Mouse (Mus musculus) c-Kit-positive CD71-positive TER-119-positive erythroid progenitor cells, embryonic 14.5 days (primary cell): ENCODE data around the gene Dlgap3.

Source experiments
- DNase-seq: peaks from one replicate; pipeline ENCODE4 v3.0.0-alpha.2; 2013; ENCODE audit warnings: low spot score

The Dlgap3 gene

GRCm38 (mm10) chr4:127215799-127216198, 46.8 kb downstream of the Dlgap3 start:
- no peak for DNase-seq

GRCm38 (mm10) chr4:127216251-127216651, 47.2 kb downstream of the Dlgap3 start:
- DNase-seq, result no peak

GRCm38 (mm10) chr4:127217048-127217447, 48.0 kb downstream of the Dlgap3 start:
- DNase-seq, result no peak

GRCm38 (mm10) chr4:127223291-127223690, 54.3 kb downstream of the Dlgap3 start:
- DNase-seq, result no peak

GRCm38 (mm10) chr4:127223755-127224154, 54.8 kb downstream of the Dlgap3 start:
- no peak for DNase-seq

- DNase-seq, result no peak
These were observed 55.6 kb downstream of the Dlgap3 start for GRCm38 (mm10) chr4:127224444-127225100.

GRCm38 (mm10) chr4:127226067-127226466, 57.1 kb downstream of the Dlgap3 start:
- DNase-seq, result no peak

- no peak for DNase-seq
These were observed 58.2 kb downstream of the Dlgap3 start for GRCm38 (mm10) chr4:127227051-127227673.

- DNase-seq, result no peak
These were observed 63.0 kb downstream of the Dlgap3 start for GRCm38 (mm10) chr4:127232028-127232427.

GRCm38 (mm10) chr4:127232551-127232950, 63.5 kb downstream of the Dlgap3 start:
- DNase-seq, result no peak

- no peak for DNase-seq
These were observed 64.6 kb downstream of the Dlgap3 start for GRCm38 (mm10) chr4:127233416-127234125.

- DNase-seq, result peak; percentile 63
These were observed 66.9 kb downstream of the Dlgap3 start for GRCm38 (mm10) chr4:127235742-127236487.

GRCm38 (mm10) chr4:127236631-127237030, 67.6 kb downstream of the Dlgap3 start:
- no peak for DNase-seq

- DNase-seq, result no peak
These were observed 68.3 kb downstream of the Dlgap3 start for GRCm38 (mm10) chr4:127237271-127237670.

- no peak for DNase-seq
These were observed 73.7 kb downstream of the Dlgap3 start for GRCm38 (mm10) chr4:127242696-127243095.

GRCm38 (mm10) chr4:127243552-127243951, 74.5 kb downstream of the Dlgap3 start, which contains the start of gene Smim12:
Gene Smim12, plus strand, starts transcription at chr4:127243784.
- peak; percentile 97 for DNase-seq

GRCm38 (mm10) chr4:127243953-127244352, 74.9 kb downstream of the Dlgap3 start:
- peak; percentile 60 for DNase-seq

- DNase-seq, result peak; percentile 81
These were observed 80.8 kb downstream of the Dlgap3 start for GRCm38 (mm10) chr4:127249701-127250349.

GRCm38 (mm10) chr4:127251963-127252585, 83.1 kb downstream of the Dlgap3 start:
- no peak for DNase-seq

GRCm38 (mm10) chr4:127256739-127257138, 87.7 kb downstream of the Dlgap3 start:
- no peak for DNase-seq

GRCm38 (mm10) chr4:127258186-127258897, 89.3 kb downstream of the Dlgap3 start:
- no peak for DNase-seq
